ENCODE assay signal across 27 mouse cellular contexts in the genomic region with DNA sequence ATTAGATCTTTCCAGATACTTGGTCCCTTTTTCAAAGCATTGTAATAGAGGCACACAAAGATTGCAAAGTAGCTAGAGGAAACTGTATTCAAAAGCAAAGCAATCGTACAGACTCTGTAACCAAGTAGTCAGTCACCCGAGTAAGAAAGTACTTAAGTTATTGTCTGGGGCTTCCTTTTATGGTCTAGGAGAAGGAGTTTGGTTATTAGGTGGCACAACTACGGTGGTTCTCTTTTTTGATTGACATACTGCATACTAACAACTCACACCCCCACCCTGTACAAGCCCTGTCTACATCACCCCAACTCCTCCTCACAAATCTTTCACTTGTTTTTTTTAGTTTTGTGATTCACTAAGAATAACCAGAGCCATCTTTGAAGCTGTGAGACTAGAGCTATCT.
DNase-seq lines count a peak whose midpoint lies in the region; ATAC-seq and TF ChIP-seq lines count a peak whose summit lies in the region.
"Had no signal": no experiment of that assay in that cellular context is flagged by ENCODE, and none has a peak within 500 bp of the region (broad histone marks: within the 10 kb centered on the region; RNA-seq: fewer than 3 reads in every experiment).

No protein-coding gene starts in this region.

- intact Hi-C loops in gastrocnemius, adult 2 months (cut with DNase I), result loop anchor here (5.0 kb wide), 1 partner anchor 65 kb away; no protein-coding TSS in a partner anchor
- intact Hi-C loops in gastrocnemius, postnatal 14 days (cut with DNase I; ENCODE audit: low total_unique reads), result no loop called here

- H3K4me3 ChIP-seq in gastrocnemius, adult 2 months, result no peak overlapping the region
- no peak overlapping the region for H3K4me3 ChIP-seq in brown adipose tissue, adult 24 weeks (ENCODE audit: insufficient read depth, low read depth, low read length)
- H3K4me3 ChIP-seq: erythroblast, embryonic 14.5 days; hindbrain, embryonic 13.5 days; layer of hippocampus, adult 2 months; left cerebral cortex, adult 2 months; limb, embryonic 12.5 days; liver, embryonic 15.5 days; lung, embryonic 15.5 days; neural tube, embryonic 15.5 days had no signal

- H3K27ac ChIP-seq in gastrocnemius, adult 2 months, result peak overlapping the region; percentile 73
- H3K27ac ChIP-seq in brown adipose tissue, adult 24 weeks (replicated peaks; ENCODE audit: low read depth, low read length), result 0 out of 2 replicates have a peak overlapping the region, but pooled peaks have one; percentile 36
- H3K27ac ChIP-seq: hindbrain, embryonic 13.5 days; layer of hippocampus, adult 2 months; left cerebral cortex, adult 2 months; limb, embryonic 12.5 days; liver, embryonic 15.5 days; lung, embryonic 15.5 days; neural tube, embryonic 15.5 days had no signal

- no peak for DNase-seq in gastrocnemius, adult 2 months
- DNase-seq in gastrocnemius, postnatal 14 days, result no peak
- DNase-seq in CD4-positive helper T cell, adult 2 months (ENCODE audit: low read depth, low spot score), result peak; percentile 51
- DNase-seq in urinary bladder, postnatal 14 days (ENCODE audit: low spot score), result no peak
- no peak for DNase-seq in urinary bladder, postnatal 25 days (ENCODE audit: low spot score)
- DNase-seq: adrenal gland, postnatal 10 days; cerebellum, adult 11 months; cerebellum, adult 9-10 months; heart, postnatal 4 days; kidney, adult 11 months; kidney, postnatal 36 days; lung, postnatal 4 days; midbrain, embryonic 14.5 days; right cerebral cortex, adult 18-20 months; spleen, adult 18-20 months had no signal

- ATAC-seq in neutrophil, adult 5-6 weeks (ENCODE audit: extremely low read depth, insufficient number of reproducible peaks, low FRiP score, poor library complexity, severe bottlenecking), result peak; percentile 80
- no peak for ATAC-seq in megakaryocyte-erythroid progenitor cell, adult 5-6 weeks (replicated peaks; ENCODE audit: low FRiP score, low TSS enrichment, poor library complexity, severe bottlenecking)
- ATAC-seq: forebrain, embryonic 16.5 days had no signal

- H3K4me1 ChIP-seq in brown adipose tissue, adult 24 weeks (ENCODE audit: control insufficient read depth, insufficient read depth, insufficient read length, low read length), result peaks cover 11% of the 10 kb centered on the region; the same call in 1 of the 2 replicates
- H3K4me1 ChIP-seq: hindbrain, embryonic 13.5 days; limb, embryonic 12.5 days; neural tube, embryonic 15.5 days had no signal

- TF ChIP-seq CTCF in gastrocnemius, adult 2 months (IDR thresholded peaks at IDR 0.05), result no peak
